Mouse (Mus musculus): Measurements from ENCODE around the gene Vmn2r61.

Gene Vmn2r61

GRCm38 (mm10) chr7:42259753-42260152, at the start of gene Vmn2r61:
Vmn2r61 (plus strand) TSS chr7:42260053.
- no peak for DNase-seq (ENCODE audit: low spot score in 2 of 2)

Data from right cerebral cortex, adult 2 months (tissue).